Comparison of ENCODE assay signal across 17 mouse cellular contexts in genomic region chr2:160249104-160250093, GRCm38 (mm10).
DNase-seq lines count a peak whose midpoint lies in the region; ATAC-seq and TF ChIP-seq lines count a peak whose summit lies in the region.
"Had no signal": no experiment of that assay in that cellular context is flagged by ENCODE, and none has a peak within 500 bp of the region (broad histone marks: within the 10 kb centered on the region; RNA-seq: fewer than 3 reads in every experiment).

No protein-coding gene starts in this region.

- H3K4me3 ChIP-seq in intestine, postnatal 0 days (ENCODE audit: low read depth, low read length) = no peak overlapping the region
- no peak overlapping the region for H3K4me3 ChIP-seq in intestine, embryonic 16.5 days (ENCODE audit: low read length)
- no peak overlapping the region for H3K4me3 ChIP-seq in hindbrain, postnatal 0 days (ENCODE audit: low read length)
- no peak overlapping the region for H3K4me3 ChIP-seq in liver, embryonic 14.5 days (ENCODE audit: insufficient read depth in 1 of 2, low read depth in 2 of 2, low read length in 2 of 2)
- H3K4me3 ChIP-seq: embryonic facial prominence, embryonic 10.5 days; limb, embryonic 13.5 days; megakaryocyte, embryonic 14.5 days had no signal

- no peaks in the 10 kb centered on the region for H3K9me3 ChIP-seq in intestine, postnatal 0 days (ENCODE audit: control insufficient read depth)
- no peaks in the 10 kb centered on the region for H3K9me3 ChIP-seq in intestine, embryonic 16.5 days (ENCODE audit: control insufficient read depth, low read length)
- H3K9me3 ChIP-seq in hindbrain, postnatal 0 days (ENCODE audit: low read length) = no peaks in the 10 kb centered on the region
- H3K9me3 ChIP-seq in liver, embryonic 14.5 days (ENCODE audit: control insufficient read depth, low read length) = no peaks in the 10 kb centered on the region
- H3K9me3 ChIP-seq: embryonic facial prominence, embryonic 10.5 days; limb, embryonic 13.5 days had no signal

- H3K9ac ChIP-seq in intestine, postnatal 0 days (ENCODE audit: low read depth, low read length) = no peak overlapping the region
- H3K9ac ChIP-seq in intestine, embryonic 16.5 days (ENCODE audit: low read depth, low read length) = no peak overlapping the region
- H3K9ac ChIP-seq in hindbrain, postnatal 0 days (replicated peaks; ENCODE audit: low read length) = no peak overlapping the region
- no peak overlapping the region for H3K9ac ChIP-seq in liver, embryonic 14.5 days (replicated peaks)
- H3K9ac ChIP-seq: limb, embryonic 13.5 days had no signal

- no peak for TF ChIP-seq CTCF in intestine, postnatal 0 days (IDR thresholded peaks at IDR 0.05; ENCODE audit: low read depth)
- no peak for TF ChIP-seq CTCF in brain, embryonic 14.5 days (IDR thresholded peaks at IDR 0.05; ENCODE audit: borderline replicate concordance, extremely low read depth, insufficient read depth, insufficient read length)
- TF ChIP-seq CTCF in hindbrain, postnatal 0 days (IDR thresholded peaks at IDR 0.05; ENCODE audit: low read depth) = no peak
- TF ChIP-seq CTCF in liver, embryonic 14.5 days (IDR thresholded peaks at IDR 0.05; ENCODE audit: low read depth) = no peak

- 60% methylated on average over 9 of the region's 9 CpGs for WGBS in intestine, postnatal 0 days
- WGBS in intestine, embryonic 16.5 days = 53% methylated on average over 9 of the region's 9 CpGs
- 48% methylated on average over 9 of the region's 9 CpGs for WGBS in hindbrain, postnatal 0 days
- 45% methylated on average over 9 of the region's 9 CpGs for WGBS in liver, embryonic 14.5 days (ENCODE audit: insufficient replicate concordance)

- no peak for TF ChIP-seq EP300 in liver, embryonic 14.5 days (IDR thresholded peaks at IDR 0.05; ENCODE audit: low read depth)

- H3K27ac ChIP-seq in intestine, postnatal 0 days (ENCODE audit: low read depth, low read length) = peak overlapping the region; percentile 37; the same call in 1 of the 2 replicates
- H3K27ac ChIP-seq in intestine, embryonic 16.5 days (ENCODE audit: low read length) = no peak overlapping the region
- H3K27ac ChIP-seq in hindbrain, postnatal 0 days = no peak overlapping the region
- H3K27ac ChIP-seq in liver, embryonic 14.5 days = no peak overlapping the region
- H3K27ac ChIP-seq: embryonic facial prominence, embryonic 10.5 days; limb, embryonic 13.5 days had no signal

- H3K4me2 ChIP-seq in intestine, postnatal 0 days (replicated peaks; ENCODE audit: low read depth) = no peak overlapping the region
- H3K4me2 ChIP-seq in intestine, embryonic 16.5 days (ENCODE audit: low read depth, low read length) = no peak overlapping the region
- H3K4me2 ChIP-seq in hindbrain, postnatal 0 days (ENCODE audit: low read depth, low read length) = no peak overlapping the region
- no peak overlapping the region for H3K4me2 ChIP-seq in liver, embryonic 14.5 days (ENCODE audit: low read depth)
- H3K4me2 ChIP-seq: limb, embryonic 13.5 days had no signal

- no peak for ATAC-seq in intestine, postnatal 0 days
- ATAC-seq in intestine, embryonic 16.5 days = no peak
- ATAC-seq in hindbrain, postnatal 0 days = peak; percentile 45; the same call in 1 of the 2 replicates
- peak; percentile 65 for ATAC-seq in liver, embryonic 14.5 days (ENCODE audit: insufficient read depth)
- no peak for ATAC-seq in megakaryocyte, adult 5-6 weeks (ENCODE audit: poor library complexity, severe bottlenecking)
- ATAC-seq: CD4-positive, CD25-positive, alpha-beta regulatory T cell, adult 4 months had no signal

- DNase-seq in brain, embryonic 14.5 days (ENCODE audit: low read depth) = peak; percentile 86
- peak; percentile 64 for DNase-seq in hindbrain, postnatal 0 days (ENCODE audit: low spot score)
- peak in 2 of 3 experiments; percentile 4 to 20 for DNase-seq in liver, embryonic 14.5 days (ENCODE audit: low read depth in 3 of 3, low spot score in 3 of 3)
- no peak for DNase-seq in right cerebral cortex, postnatal 10 days (ENCODE audit: low spot score in 2 of 2)
- no peak for DNase-seq in gastrocnemius, postnatal 10 days
- DNase-seq: adrenal gland, postnatal 25 days; cerebellum, adult 11-12 months; heart, adult 18-20 months; heart, postnatal 36 days; thymus, postnatal 14 days had no signal

- 0 out of 2 replicates have a peak, but pooled peaks cover 13% of the 10 kb centered on the region for H3K4me1 ChIP-seq in intestine, postnatal 0 days (replicated peaks; ENCODE audit: control insufficient read depth, insufficient read depth, low read length)
- H3K4me1 ChIP-seq in intestine, embryonic 16.5 days (ENCODE audit: control insufficient read depth, insufficient read depth, low read length) = 0 out of 2 replicates have a peak, but pooled peaks cover 6% of the 10 kb centered on the region
- H3K4me1 ChIP-seq in hindbrain, postnatal 0 days (ENCODE audit: insufficient read depth, low read length) = no peaks in the 10 kb centered on the region
- peaks cover 0 to 12% of the 10 kb centered on the region in 2 experiments; a peak in 2 of 4 replicates for H3K4me1 ChIP-seq in liver, embryonic 14.5 days (replicated peaks; ENCODE audit: control insufficient read depth in 2 of 2, insufficient read depth in 2 of 2, low read length in 1 of 2)
- H3K4me1 ChIP-seq: megakaryocyte, embryonic 14.5 days had no signal

- TF ChIP-seq POLR2A in brain, embryonic 14.5 days (IDR thresholded peaks at IDR 0.05; ENCODE audit: borderline replicate concordance, extremely low read depth, insufficient read depth, insufficient read length, poor library complexity, severe bottlenecking) = no peak

- no peaks in the 10 kb centered on the region for H3K36me3 ChIP-seq in intestine, postnatal 0 days (ENCODE audit: control insufficient read depth, insufficient read depth)
- H3K36me3 ChIP-seq in intestine, embryonic 16.5 days (ENCODE audit: control insufficient read depth, insufficient read depth, low read length) = no peaks in the 10 kb centered on the region
- no peaks in the 10 kb centered on the region for H3K36me3 ChIP-seq in hindbrain, postnatal 0 days (ENCODE audit: insufficient read depth, low read length)
- no peaks in the 10 kb centered on the region for H3K36me3 ChIP-seq in liver, embryonic 14.5 days (replicated peaks; ENCODE audit: control insufficient read depth, insufficient read depth, low read depth)
- H3K36me3 ChIP-seq: embryonic facial prominence, embryonic 10.5 days; limb, embryonic 13.5 days had no signal

- H3K27me3 ChIP-seq in intestine, postnatal 0 days (replicated peaks; ENCODE audit: control insufficient read depth, insufficient read depth, low read length) = no peaks in the 10 kb centered on the region
- H3K27me3 ChIP-seq in intestine, embryonic 16.5 days (replicated peaks; ENCODE audit: control insufficient read depth, insufficient read depth, low read length) = no peaks in the 10 kb centered on the region
- peaks cover 4% of the 10 kb centered on the region; the same call in 1 of the 2 replicates for H3K27me3 ChIP-seq in hindbrain, postnatal 0 days (ENCODE audit: insufficient read depth, low read length)
- no peaks in the 10 kb centered on the region for H3K27me3 ChIP-seq in liver, embryonic 14.5 days (ENCODE audit: control insufficient read depth, insufficient read depth, low read length)
- H3K27me3 ChIP-seq: megakaryocyte, embryonic 14.5 days had no signal

Comparison
In these comparisons a context has a peak if more than half of its experiments do, and no peak if none do; other contexts are left out.
1. ATAC-seq: peak in hindbrain, postnatal 0 days (single experiment) and liver, embryonic 14.5 days (single experiment); none in intestine, postnatal 0 days (single experiment), intestine, embryonic 16.5 days (single experiment) and megakaryocyte, adult 5-6 weeks (single experiment).
2. DNase-seq: peak in brain, embryonic 14.5 days (single experiment), hindbrain, postnatal 0 days (single experiment) and liver, embryonic 14.5 days (2 of 3); none in right cerebral cortex, postnatal 10 days (0 of 2) and gastrocnemius, postnatal 10 days (single experiment).